Mouse (Mus musculus) hindbrain, embryonic 15.5 days (tissue): ENCODE results near the gene Ankrd66. TPM values are rescaled to one million over a fixed set of nuclear protein-coding genes. Genes with fewer than 3 reads are reported as not detected.
A peak's percentile ranks its signal among the peaks of the same experiment; 100 is the strongest.

ENCODE experiments used
- ATAC-seq: fragments of 200-750 bp; cut with Nextera tagmentation; 2 replicates; pipeline ENCODE4 v1.8.0; 2017; ENCODE audit warnings: low read depth, moderate number of reproducible peaks, moderate TSS enrichment; ENCODE audit not compliant: low FRiP score
- H3K27ac ChIP-seq: fragments of 300-500 bp; sonication (generic); replicated peaks from 2 replicates; pipeline ENCODE4 v1.5.1; 2015; ENCODE audit warnings: mild to moderate bottlenecking, inconsistent platforms
- H3K27me3 ChIP-seq: fragments of 300-500 bp; sonication (generic); 2 replicates; pipeline ENCODE4 v1.6.1; 2015; ENCODE audit warnings: control low read depth, inconsistent platforms
- H3K36me3 ChIP-seq: fragments of 300-500 bp; sonication (generic); 2 replicates; pipeline ENCODE4 v1.6.1; 2015; ENCODE audit warnings: control low read depth, inconsistent platforms
- H3K4me1 ChIP-seq: fragments of 300-500 bp; sonication (generic); replicated peaks from 2 replicates; pipeline ENCODE4 v1.6.1; 2015; ENCODE audit warnings: control low read depth, inconsistent platforms
- H3K4me2 ChIP-seq: fragments of 300-500 bp; sonication (generic); 2 replicates; pipeline ENCODE4 v1.6.1; 2015; ENCODE audit warnings: moderate library complexity, mild to moderate bottlenecking, inconsistent platforms
- H3K4me3 ChIP-seq: fragments of 300-500 bp; sonication (generic); 2 replicates; pipeline ENCODE4 v1.5.1; 2015; ENCODE audit warnings: mild to moderate bottlenecking, inconsistent platforms
- H3K9ac ChIP-seq: fragments of 300-500 bp; sonication (generic); 2 replicates; pipeline ENCODE4 v1.6.1; 2015; ENCODE audit warnings: inconsistent platforms
- H3K9me3 ChIP-seq: fragments of 300-500 bp; sonication (generic); 2 replicates; pipeline ENCODE4 v1.6.1; 2016; ENCODE audit warnings: control low read depth, inconsistent platforms
- WGBS: fragments of 180-500 bp; shearing (Covaris S2); methylation state at CpG from one replicate; pipeline ENCODE4 v1.1.7; 2015; 5-methylcytosine and 5-hydroxymethylcytosine counted together
- polyA plus RNA-seq: library from polyadenylated mRNA; unstranded; fragments of >200 nt; fragmentation: Nextera tagmentation; extraction: Ambion mirVana; gene quantifications from 2 replicates; pipeline ENCODE4 v1.2.1, GENCODE M21; 2015

Gene Ankrd66
- polyA plus RNA-seq, 1 experiment from 2014 or later = 1.1 TPM

DNA sequence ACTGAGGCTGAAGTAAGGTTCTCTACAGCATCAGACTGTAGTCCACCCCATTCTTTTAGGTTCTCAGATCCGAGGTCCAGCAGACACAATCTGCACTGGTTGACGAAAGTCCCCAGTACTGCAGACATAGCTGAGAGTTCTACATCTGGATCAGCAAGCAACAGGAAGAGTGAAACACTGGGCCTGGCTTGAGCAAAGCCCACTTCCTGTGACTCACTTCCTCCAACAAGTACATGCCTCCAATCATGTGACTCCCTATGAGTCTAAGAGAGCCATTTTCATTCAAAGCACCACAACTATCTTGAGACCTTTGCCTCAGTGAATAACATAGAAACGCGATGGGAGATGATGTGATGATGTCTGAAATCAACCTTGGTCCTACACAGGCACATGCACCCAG is 12.2 kb downstream of the Ankrd66 start:
- Histone ChIP-seq H3K9ac (no peak overlapping the region), H3K36me3 (no peaks in the 10 kb centered on the region), H3K4me2 (no peak overlapping the region), H3K4me1 (peaks cover 9% of the 10 kb centered on the region), H3K9me3 (no peaks in the 10 kb centered on the region), H3K27me3 (no peaks in the 10 kb centered on the region), H3K4me3 (no peak overlapping the region), H3K27ac (no peak overlapping the region)
- no peak for ATAC-seq
- 95% methylated on average over 4 of the region's 4 CpGs for WGBS

DNA sequence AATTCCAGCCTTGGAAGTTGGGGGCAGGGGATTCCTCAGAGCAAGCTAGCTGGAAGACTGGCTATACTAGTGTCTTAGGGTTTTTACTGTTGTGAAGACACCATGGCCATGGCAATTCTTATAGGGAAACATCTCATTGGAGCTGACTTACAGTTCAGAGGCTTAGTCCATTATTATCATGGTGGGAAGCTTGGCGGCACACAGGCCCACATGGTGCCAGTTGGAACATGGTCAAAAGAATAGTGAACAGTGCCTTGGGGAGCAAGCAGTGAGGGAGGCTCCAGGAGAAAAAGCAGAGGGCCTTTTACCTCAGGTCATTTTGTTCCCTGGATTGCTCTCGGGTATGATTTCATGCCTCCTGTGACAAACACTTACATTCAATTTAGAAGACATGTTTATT is 12.9 kb downstream of the Ankrd66 start:
- Histone ChIP-seq H3K27ac (no peak overlapping the region), H3K4me2 (no peak overlapping the region), H3K27me3 (no peaks in the 10 kb centered on the region), H3K4me3 (no peak overlapping the region), H3K36me3 (no peaks in the 10 kb centered on the region), H3K9ac (no peak overlapping the region), H3K4me1 (peaks cover 9% of the 10 kb centered on the region), H3K9me3 (no peaks in the 10 kb centered on the region)
- WGBS = 73% methylated on average over 2 of the region's 2 CpGs
- no peak for ATAC-seq

GRCm38 (mm10) chr17:43520166-43520565 is 23.3 kb downstream of the Ankrd66 start:
- Histone ChIP-seq H3K4me2 (no peak overlapping the region), H3K36me3 (no peaks in the 10 kb centered on the region), H3K27me3 (no peaks in the 10 kb centered on the region), H3K9ac (no peak overlapping the region), H3K4me3 (no peak overlapping the region), H3K9me3 (no peaks in the 10 kb centered on the region), H3K27ac (no peak overlapping the region), H3K4me1 (0 out of 2 replicates have a peak, but pooled peaks cover 3% of the 10 kb centered on the region)
- WGBS = 86% methylated on average over 3 of the region's 3 CpGs
- no peak for ATAC-seq

DNA sequence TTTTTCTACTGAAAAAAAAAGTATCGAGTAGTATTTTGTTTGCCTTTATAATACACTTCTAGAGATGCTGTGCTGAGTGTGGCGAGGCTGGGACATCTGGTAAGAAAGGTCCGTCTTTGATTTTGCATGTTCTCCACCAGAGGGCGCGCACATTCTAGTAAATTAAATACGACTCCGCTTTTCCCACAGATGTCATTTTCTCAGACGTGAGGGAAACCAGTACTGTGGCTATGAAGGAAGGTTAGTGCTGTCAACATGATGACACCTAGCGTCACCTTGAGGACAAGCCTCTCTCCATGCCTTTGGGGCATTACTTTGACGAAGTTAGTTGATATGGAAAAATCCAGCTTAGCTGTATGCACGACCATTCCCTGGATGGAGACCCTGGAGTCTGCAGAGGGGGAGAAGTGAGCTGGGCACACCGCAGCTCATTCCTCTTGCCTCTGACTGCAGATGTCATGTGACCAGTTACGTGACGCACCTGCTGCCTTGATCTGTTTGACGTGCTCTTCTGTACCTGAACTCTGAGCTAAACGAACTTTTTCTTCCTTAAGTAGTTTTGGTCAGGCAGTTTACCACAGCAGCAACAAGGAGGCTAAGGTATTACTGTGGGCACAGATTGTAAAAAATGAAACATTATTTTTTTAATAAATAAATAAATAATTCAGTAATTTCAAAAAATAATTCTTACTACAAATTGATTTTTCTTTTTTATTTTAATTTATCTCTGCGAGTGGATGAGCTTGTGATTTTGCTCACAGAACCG is 24.6 kb downstream of the Ankrd66 start:
- peak; percentile 83 for ATAC-seq
- Histone ChIP-seq H3K9me3 (0 out of 2 replicates have a peak, but pooled peaks cover 3% of the 10 kb centered on the region), H3K4me2 (peak overlapping the region; percentile 30), H3K27ac (no peak overlapping the region), H3K27me3 (no peaks in the 10 kb centered on the region), H3K4me3 (no peak overlapping the region), H3K9ac (no peak overlapping the region), H3K36me3 (no peaks in the 10 kb centered on the region), H3K4me1 (0 out of 2 replicates have a peak, but pooled peaks cover 3% of the 10 kb centered on the region)
- WGBS = 28% methylated on average over 18 of the region's 18 CpGs

- Histone ChIP-seq H3K4me2 (no peak overlapping the region), H3K9me3 (0 out of 2 replicates have a peak, but pooled peaks cover 3% of the 10 kb centered on the region), H3K4me1 (no peaks in the 10 kb centered on the region), H3K9ac (no peak overlapping the region), H3K27me3 (no peaks in the 10 kb centered on the region), H3K4me3 (no peak overlapping the region), H3K36me3 (no peaks in the 10 kb centered on the region), H3K27ac (no peak overlapping the region)
- no peak for ATAC-seq
- WGBS = 62% methylated on average over 4 of the region's 4 CpGs
These were observed 32.7 kb downstream of the Ankrd66 start for GRCm38 (mm10) chr17:43510782-43511181.

DNA sequence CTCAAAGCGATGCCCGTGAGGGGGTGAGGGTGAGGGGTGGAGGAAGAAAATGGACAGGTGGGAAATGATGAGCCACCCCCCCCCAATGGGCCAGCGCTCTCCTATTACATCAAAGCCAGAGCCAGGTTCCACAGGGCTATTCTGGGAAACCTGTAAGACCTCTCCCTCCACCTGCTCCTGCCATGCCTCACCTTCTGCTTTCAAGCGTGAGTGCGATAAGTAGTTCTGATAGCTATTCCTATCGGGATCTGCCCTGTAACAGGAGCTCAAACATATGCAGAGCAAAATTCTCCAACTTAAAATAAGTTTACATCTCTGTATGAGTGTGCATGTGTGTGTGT is 38.9 kb downstream of the Ankrd66 start:
- no peak overlapping the region for H3K27ac ChIP-seq
- WGBS = 82% methylated on average over 6 of the region's 6 CpGs

DNA sequence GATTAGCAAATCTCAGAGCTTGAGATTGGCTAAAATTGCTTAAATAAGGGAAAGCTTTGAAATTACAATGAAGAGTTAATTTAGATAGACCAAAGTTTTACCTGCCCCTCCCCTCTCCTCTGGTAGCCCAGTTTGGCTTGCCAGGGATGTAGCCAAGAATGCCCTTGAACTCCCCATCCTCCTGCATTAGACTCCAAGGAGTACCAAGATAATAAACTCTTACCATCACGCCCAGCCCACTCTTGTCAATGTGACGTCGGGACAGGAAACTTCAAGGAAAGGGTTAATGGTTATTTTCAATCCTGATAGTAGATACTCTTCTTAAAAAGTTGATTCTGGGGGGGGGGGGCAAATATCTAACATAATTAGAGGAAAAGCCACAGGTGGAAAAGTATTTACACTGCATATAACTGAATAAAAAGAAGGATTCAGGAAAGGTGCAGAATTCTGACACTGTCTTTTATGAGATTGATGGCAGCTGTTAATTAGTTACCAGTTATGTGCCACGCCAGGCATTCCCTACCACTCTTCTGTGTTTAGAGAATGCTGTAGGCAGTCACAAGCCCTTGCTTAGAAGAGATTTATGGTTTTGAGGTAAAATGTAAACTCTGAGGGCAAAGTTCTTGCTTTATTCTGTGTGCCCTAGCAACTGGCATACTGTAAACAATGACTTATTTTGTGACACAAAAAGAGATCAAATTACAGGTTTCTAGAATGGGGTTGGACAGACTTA is 39.4 kb downstream of the Ankrd66 start:
- Histone ChIP-seq H3K9ac (no peak overlapping the region), H3K4me2 (no peak overlapping the region), H3K4me1 (no peaks in the 10 kb centered on the region), H3K36me3 (no peaks in the 10 kb centered on the region), H3K4me3 (no peak overlapping the region), H3K9me3 (no peaks in the 10 kb centered on the region), H3K27ac (no peak overlapping the region), H3K27me3 (no peaks in the 10 kb centered on the region)
- 72% methylated on average over 4 of the region's 4 CpGs for WGBS
- ATAC-seq = no peak

More for the DNA sequence above, 38.9 kb downstream of the Ankrd66 start:
- Histone ChIP-seq H3K36me3 (no peaks in the 10 kb centered on the region), H3K4me2 (no peak overlapping the region), H3K9ac (no peak overlapping the region), H3K4me3 (no peak overlapping the region), H3K4me1 (no peaks in the 10 kb centered on the region), H3K27me3 (no peaks in the 10 kb centered on the region), H3K9me3 (no peaks in the 10 kb centered on the region)
- ATAC-seq = no peak

GRCm38 (mm10) chr17:43502592-43502991 is 40.8 kb downstream of the Ankrd66 start, which contains the start of gene Mep1a:
Gene Mep1a (minus strand): TSS chr17:43502812.
- no peaks in the 10 kb centered on the region for H3K27me3 ChIP-seq
- H3K9ac ChIP-seq = no peak within 1 kb of the TSS
- no peak within 1 kb of the TSS for H3K4me2 ChIP-seq
- no peak for ATAC-seq
- H3K4me3 ChIP-seq = no peak within 1 kb of the TSS
- H3K4me1 ChIP-seq = no peaks in the 10 kb centered on the region
- no peaks in the 10 kb centered on the region for H3K9me3 ChIP-seq
- H3K36me3 ChIP-seq = no peaks in the 10 kb centered on the region
- H3K27ac ChIP-seq = no peak within 1 kb of the TSS
- whole genome bisulfite sequencing = 84% methylated on average over 9 of the region's 9 CpGs

DNA sequence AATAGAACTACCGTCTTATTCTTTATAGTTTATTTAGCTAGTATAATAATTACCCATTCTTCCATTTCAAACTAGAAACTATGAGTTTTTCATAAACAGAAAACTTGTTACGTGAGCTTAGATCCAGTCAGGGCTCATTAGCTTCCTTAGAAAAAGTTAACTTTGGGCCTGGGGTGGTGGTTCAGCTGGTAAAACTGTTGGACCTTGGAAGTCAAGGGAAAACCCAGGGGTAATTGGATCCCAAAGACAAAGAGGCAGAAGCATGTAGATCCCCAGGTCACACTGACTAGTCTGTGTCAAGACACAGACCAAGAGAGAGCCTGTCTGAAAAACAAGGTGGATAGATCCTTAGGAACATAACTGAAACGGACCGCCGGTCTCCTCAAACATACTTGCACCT is 41.8 kb downstream of the Ankrd66 start:
- Histone ChIP-seq H3K4me1 (no peaks in the 10 kb centered on the region), H3K4me3 (no peak overlapping the region), H3K27me3 (no peaks in the 10 kb centered on the region), H3K36me3 (no peaks in the 10 kb centered on the region), H3K9ac (no peak overlapping the region), H3K27ac (no peak overlapping the region), H3K4me2 (no peak overlapping the region), H3K9me3 (no peaks in the 10 kb centered on the region)
- ATAC-seq = no peak
- 98% methylated on average over 5 of the region's 5 CpGs for WGBS

- H3K36me3 ChIP-seq = no peaks in the 10 kb centered on the region
- no peak overlapping the region for H3K27ac ChIP-seq
- no peaks in the 10 kb centered on the region for H3K4me1 ChIP-seq
- no peaks in the 10 kb centered on the region for H3K27me3 ChIP-seq
- no peak overlapping the region for H3K9ac ChIP-seq
- H3K9me3 ChIP-seq = no peaks in the 10 kb centered on the region
- H3K4me2 ChIP-seq = no peak overlapping the region
- no peak for ATAC-seq
- no peak overlapping the region for H3K4me3 ChIP-seq
- 80% methylated on average over 3 of the region's 3 CpGs for WGBS
These were observed 42.2 kb downstream of the Ankrd66 start for GRCm38 (mm10) chr17:43501223-43501622.

DNA sequence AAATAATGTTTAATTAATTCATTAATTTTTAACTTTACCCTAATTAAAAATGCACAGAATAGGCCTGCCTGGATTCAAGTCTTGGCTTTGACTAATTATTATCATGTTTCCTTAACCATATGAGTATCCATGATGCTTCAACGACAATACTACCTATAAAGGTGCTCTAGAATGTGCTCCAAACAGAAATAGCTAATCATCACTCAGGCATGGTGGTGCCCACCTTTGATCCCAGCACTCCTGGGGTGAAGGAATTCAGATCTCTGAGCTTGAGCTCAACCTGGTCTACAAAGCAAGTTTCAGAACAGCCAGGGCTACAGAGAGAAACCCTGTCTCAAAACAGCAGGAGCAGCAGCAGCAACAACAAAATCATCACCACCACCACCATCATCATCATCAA is 42.9 kb downstream of the Ankrd66 start:
- H3K9ac ChIP-seq = no peak overlapping the region
- no peaks in the 10 kb centered on the region for H3K36me3 ChIP-seq
- H3K4me3 ChIP-seq = no peak overlapping the region
- no peak for ATAC-seq
- no peaks in the 10 kb centered on the region for H3K27me3 ChIP-seq
- WGBS = 83% methylated on average over 1 of the region's 1 CpGs
- H3K4me1 ChIP-seq = no peaks in the 10 kb centered on the region
- H3K27ac ChIP-seq = no peak overlapping the region
- H3K9me3 ChIP-seq = no peaks in the 10 kb centered on the region
- H3K4me2 ChIP-seq = no peak overlapping the region

- H3K4me2 ChIP-seq = no peak overlapping the region
- H3K36me3 ChIP-seq = no peaks in the 10 kb centered on the region
- no peaks in the 10 kb centered on the region for H3K4me1 ChIP-seq
- 78% methylated on average over 4 of the region's 4 CpGs for WGBS
- H3K27me3 ChIP-seq = no peaks in the 10 kb centered on the region
- no peak overlapping the region for H3K27ac ChIP-seq
- ATAC-seq = no peak
- no peak overlapping the region for H3K4me3 ChIP-seq
- no peak overlapping the region for H3K9ac ChIP-seq
- no peaks in the 10 kb centered on the region for H3K9me3 ChIP-seq
These were observed 45.9 kb downstream of the Ankrd66 start for GRCm38 (mm10) chr17:43497521-43497920.
